Mouse (Mus musculus) gastrocnemius, postnatal 10 days (tissue): ENCODE results near the gene Atp1b2. TPM values are rescaled to one million over a fixed set of nuclear protein-coding genes. Genes with fewer than 3 reads are reported as not detected.

ENCODE experiments used
- microRNA-seq, 2 experiments: library from miRNA; unstranded; fragments of <30 nt; microRNA quantifications; one replicate each; pipeline ENCODE4 v1.2.0; 2021
- total RNA-seq, 2 experiments: library from RNA; stranded (reverse); gene quantifications; 2 replicates each; pipeline ENCODE4 v1.2.3; 2021

The Atp1b2 gene
- total RNA-seq, 2 experiments from 2014 or later, result 351 to 394 TPM

Small RNA genes within 50 kb of the gene (microRNA-seq; reads per million reads assigned to microRNA genes)
- gene Mir467f, result 0 reads per million in 2 experiments

Other genes starting within 250 kb of the Atp1b2 start
- gene Chd3, start 236.5 kb downstream of the Atp1b2 start, total RNA-seq, result 10 to 100 TPM; 39.0 to 59.5 TPM
- 10 to 100 TPM; 83.8 to 94.5 TPM for gene Naa38, start 210.5 kb downstream of the Atp1b2 start, total RNA-seq
- 10 to 100 TPM; 18.8 to 22.3 TPM for gene Cyb5d1, start 210.3 kb downstream of the Atp1b2 start, total RNA-seq
- 10 to 100 TPM; 14.0 to 15.7 TPM for gene Tmem88, start 207.7 kb downstream of the Atp1b2 start, total RNA-seq
- 10 to 100 TPM; 35.9 to 47.5 TPM for gene Kdm6b, start 192.3 kb downstream of the Atp1b2 start, total RNA-seq
- gene Dnah2, start 56.8 kb downstream of the Atp1b2 start, total RNA-seq, result 1 to 10 TPM in 1 of 2 experiments, under 1 TPM in 1; 0.07 to 1.1 TPM
- gene Efnb3, start 45.7 kb downstream of the Atp1b2 start, total RNA-seq, result 1 to 10 TPM; 1.6 to 2.3 TPM
- gene Wrap53, start 25.7 kb downstream of the Atp1b2 start, total RNA-seq, result 1 to 10 TPM; 4.3 to 5.5 TPM
- 10 to 100 TPM; 30.9 to 41.2 TPM for gene Trp53, start 25.6 kb downstream of the Atp1b2 start, total RNA-seq
- gene Shbg, start 12.0 kb upstream of the Atp1b2 start, total RNA-seq, result under 1 TPM in 1 of 2 experiments, not detected in 1; 0.54 TPM
- gene Sat2, start 16.1 kb upstream of the Atp1b2 start, total RNA-seq, result 1 to 10 TPM; 5.6 to 5.7 TPM
- 10 to 100 TPM; 66.3 to 85.0 TPM for gene Fxr2, start 27.0 kb upstream of the Atp1b2 start, total RNA-seq
- gene Sox15, start 49.4 kb upstream of the Atp1b2 start, total RNA-seq, result under 1 TPM in 1 of 2 experiments, not detected in 1; 0.32 TPM
- gene Mpdu1, start 56.7 kb upstream of the Atp1b2 start, total RNA-seq, result 10 to 100 TPM; 21.1 to 21.3 TPM
- gene Cd68, start 60.2 kb upstream of the Atp1b2 start, total RNA-seq, result 10 to 100 TPM in 1 of 2 experiments, 1 to 10 TPM in 1; 6.1 to 14.1 TPM
- gene Eif4a1, start 66.5 kb upstream of the Atp1b2 start, total RNA-seq, result 100 to 1,000 TPM; 216 to 234 TPM
- 10 to 100 TPM; 29.5 to 36.0 TPM for gene Senp3, start 76.1 kb upstream of the Atp1b2 start, total RNA-seq
- gene Tnfsf13, start 79.8 kb upstream of the Atp1b2 start, total RNA-seq, result 1 to 10 TPM; 1.6 to 2.1 TPM
- gene Tnfsf12, start 89.9 kb upstream of the Atp1b2 start, total RNA-seq, result 10 to 100 TPM; 15.9 to 17.6 TPM
- 1 to 10 TPM; 2.9 to 4.5 TPM for gene Tnfsfm13, start 90.2 kb upstream of the Atp1b2 start, total RNA-seq
- 10 to 100 TPM; 45.9 to 49.4 TPM for gene Polr2a, start 152.7 kb upstream of the Atp1b2 start, total RNA-seq
- not detected for gene Slc35g3, start 156.0 kb upstream of the Atp1b2 start, total RNA-seq
- 10 to 100 TPM; 21.0 to 29.3 TPM for gene Zbtb4, start 160.0 kb upstream of the Atp1b2 start, total RNA-seq
- gene Chrnb1, start 190.0 kb upstream of the Atp1b2 start, total RNA-seq, result 100 to 1,000 TPM; 105 to 124 TPM
- 10 to 100 TPM; 10.5 to 12.2 TPM for gene Fgf11, start 195.9 kb upstream of the Atp1b2 start, total RNA-seq
- not detected for gene Tmem102, start 199.7 kb upstream of the Atp1b2 start, total RNA-seq
- gene Gm39566, start 209.4 kb upstream of the Atp1b2 start, total RNA-seq, result not detected
- gene Spem2, start 212.5 kb upstream of the Atp1b2 start, total RNA-seq, result not detected
- not detected for gene Spem1, start 216.2 kb upstream of the Atp1b2 start, total RNA-seq
- gene Nlgn2, start 231.8 kb upstream of the Atp1b2 start, total RNA-seq, result 10 to 100 TPM; 10.3 to 15.9 TPM
- 100 to 1,000 TPM; 121 to 122 TPM for gene Tmem256, start 232.6 kb upstream of the Atp1b2 start, total RNA-seq
- gene Plscr3, start 240.4 kb upstream of the Atp1b2 start, total RNA-seq, result 10 to 100 TPM; 25.4 to 27.9 TPM